Mouse (Mus musculus) hindbrain, postnatal 0 days (tissue): ENCODE measurements around the gene Cep170. TPM values are rescaled to one million over a fixed set of nuclear protein-coding genes. Genes with fewer than 3 reads are reported as not detected.

Experiments
- ATAC-seq: fragments of 200-750 bp; cut with Nextera tagmentation; 2 replicates; pipeline ENCODE4 v1.8.0; 2017; ENCODE audit warnings: mild to moderate bottlenecking, moderate TSS enrichment, moderate library complexity
- DNase-seq: peaks from one replicate; pipeline ENCODE4 v3.0.0-alpha.2; 2015; ENCODE audit warnings: low spot score
- H3K27ac ChIP-seq: fragments of 300-500 bp; sonication (generic); 2 replicates; pipeline ENCODE4 v1.5.1; 2014; ENCODE audit warnings: mild to moderate bottlenecking
- H3K27me3 ChIP-seq: fragments of 300-500 bp; sonication (generic); 2 replicates; pipeline ENCODE4 v1.6.1; 2014; ENCODE audit warnings: low read length, mixed read lengths; ENCODE audit not compliant: insufficient read depth
- H3K36me3 ChIP-seq: fragments of 300-500 bp; sonication (generic); 2 replicates; pipeline ENCODE4 v1.6.1; 2014; ENCODE audit warnings: low read length, mixed read lengths; ENCODE audit not compliant: insufficient read depth
- H3K4me1 ChIP-seq: fragments of 300-500 bp; sonication (generic); 2 replicates; pipeline ENCODE4 v1.6.1; 2014; ENCODE audit warnings: antibody characterized with exemption, low read length, mixed read lengths; ENCODE audit not compliant: insufficient read depth
- H3K4me2 ChIP-seq: fragments of 300-500 bp; sonication (generic); 2 replicates; pipeline ENCODE4 v1.6.1; 2014; ENCODE audit warnings: low read depth, mild to moderate bottlenecking, low read length, moderate library complexity, mixed read lengths
- H3K4me3 ChIP-seq: fragments of 300-500 bp; sonication (generic); 2 replicates; pipeline ENCODE4 v1.5.1; 2014; ENCODE audit warnings: low read length
- H3K9ac ChIP-seq: fragments of 300-500 bp; sonication (generic); replicated peaks from 2 replicates; pipeline ENCODE4 v1.6.1; 2014; ENCODE audit warnings: mild to moderate bottlenecking, low read length, moderate library complexity, mixed read lengths
- H3K9me3 ChIP-seq: fragments of 300-500 bp; sonication (generic); 2 replicates; pipeline ENCODE4 v1.6.1; 2016; ENCODE audit warnings: low read length, mixed read lengths
- CTCF ChIP-seq: IDR thresholded peaks from 2 replicates; pipeline ENCODE4 v1.5.1; 2016; ENCODE audit warnings: antibody characterized with exemption, control low read depth, low read depth
- WGBS: fragments of 180-500 bp; shearing (Covaris S2); extraction: QIAGEN DNeasy Blood & Tissue Kit; methylation state at CpG from one replicate; pipeline ENCODE4 v1.1.7; 2014; 5-methylcytosine and 5-hydroxymethylcytosine counted together
- polyA plus RNA-seq: library from polyadenylated mRNA; unstranded; fragments of >200 nt; fragmentation: Nextera tagmentation; extraction: Ambion mirVana; gene quantifications from 2 replicates; pipeline ENCODE4 v1.2.1, GENCODE M21; 2015
- total RNA-seq: library from RNA; depleted of rRNA; stranded (reverse); fragments of >200 nt; gene quantifications from 2 replicates; pipeline ENCODE4 v1.2.3, GENCODE M21; 2014

The Cep170 gene
- total and polyA plus RNA-seq, 2 experiments from 2014 or later, result 86.1 to 132 TPM

DNA sequence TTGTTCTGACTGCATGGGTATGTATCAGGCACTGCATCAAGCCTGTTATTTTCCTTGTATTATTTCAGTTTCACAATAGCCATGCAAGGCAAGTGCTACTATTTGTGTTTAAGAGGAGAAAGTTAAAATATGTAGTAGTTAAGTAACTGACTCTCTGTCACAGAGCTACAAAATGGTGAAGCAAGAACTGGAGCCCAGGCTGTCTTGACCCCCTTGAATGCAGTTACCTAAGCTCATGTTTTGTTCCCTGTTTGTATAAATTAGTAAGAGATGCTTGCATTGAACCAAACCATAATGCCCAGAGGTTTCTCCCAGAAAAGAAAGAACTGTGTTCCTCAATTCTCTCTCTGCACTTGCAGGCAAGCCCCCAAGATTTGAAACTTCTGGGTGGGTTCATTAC lies 19.4 kb upstream of the Cep170 start:
- Histone ChIP-seq H3K27me3 (no peaks in the 10 kb centered on the region), H3K4me1 (no peaks in the 10 kb centered on the region), H3K9me3 (no peaks in the 10 kb centered on the region), H3K9ac (no peak overlapping the region), H3K4me3 (no peak overlapping the region), H3K27ac (no peak overlapping the region), H3K4me2 (no peak overlapping the region), H3K36me3 (no peaks in the 10 kb centered on the region)
- no peak for TF ChIP-seq CTCF
- ATAC-seq (no peak), DNase-seq (no peak)

GRCm38 (mm10) chr1:176832607-176833006 lies 18.7 kb upstream of the Cep170 start:
- Histone ChIP-seq H3K9ac (no peak overlapping the region), H3K27ac (no peak overlapping the region), H3K4me1 (no peaks in the 10 kb centered on the region), H3K27me3 (no peaks in the 10 kb centered on the region), H3K4me2 (no peak overlapping the region), H3K9me3 (no peaks in the 10 kb centered on the region), H3K36me3 (no peaks in the 10 kb centered on the region), H3K4me3 (no peak overlapping the region)
- no peak for DNase-seq
- WGBS, result 81% methylated on average over 8 of the region's 8 CpGs
- ATAC-seq, result no peak
- TF ChIP-seq CTCF, result no peak

GRCm38 (mm10) chr1:176832071-176832470 lies 18.2 kb upstream of the Cep170 start:
- no peaks in the 10 kb centered on the region for H3K4me1 ChIP-seq
- ATAC-seq, result no peak

GRCm38 (mm10) chr1:176828666-176829065 lies 14.8 kb upstream of the Cep170 start:
- 91% methylated on average over 12 of the region's 12 CpGs for WGBS
- no peak for ATAC-seq
- Histone ChIP-seq H3K27ac (no peak overlapping the region), H3K4me2 (no peak overlapping the region), H3K27me3 (no peaks in the 10 kb centered on the region), H3K36me3 (no peaks in the 10 kb centered on the region; the same call in 1 of the 2 replicates), H3K9ac (no peak overlapping the region), H3K4me3 (no peak overlapping the region), H3K4me1 (no peaks in the 10 kb centered on the region), H3K9me3 (no peaks in the 10 kb centered on the region)
- TF ChIP-seq CTCF, result no peak
- no peak for DNase-seq

More at GRCm38 (mm10) chr1:176832071-176832470, 18.2 kb upstream of the Cep170 start:
- H3K27ac ChIP-seq, result no peak overlapping the region
- no peaks in the 10 kb centered on the region for H3K9me3 ChIP-seq
- no peak overlapping the region for H3K9ac ChIP-seq
- TF ChIP-seq CTCF, result no peak
- H3K36me3 ChIP-seq, result no peaks in the 10 kb centered on the region
- 93% methylated on average over 2 of the region's 2 CpGs for WGBS
- no peaks in the 10 kb centered on the region for H3K27me3 ChIP-seq
- DNase-seq, result no peak
- H3K4me3 ChIP-seq, result no peak overlapping the region
- H3K4me2 ChIP-seq, result no peak overlapping the region

- no peak for TF ChIP-seq CTCF
- ATAC-seq (no peak), DNase-seq (no peak)
Observed at GRCm38 (mm10) chr1:176827945-176828485, 14.1 kb upstream of the Cep170 start.

DNA sequence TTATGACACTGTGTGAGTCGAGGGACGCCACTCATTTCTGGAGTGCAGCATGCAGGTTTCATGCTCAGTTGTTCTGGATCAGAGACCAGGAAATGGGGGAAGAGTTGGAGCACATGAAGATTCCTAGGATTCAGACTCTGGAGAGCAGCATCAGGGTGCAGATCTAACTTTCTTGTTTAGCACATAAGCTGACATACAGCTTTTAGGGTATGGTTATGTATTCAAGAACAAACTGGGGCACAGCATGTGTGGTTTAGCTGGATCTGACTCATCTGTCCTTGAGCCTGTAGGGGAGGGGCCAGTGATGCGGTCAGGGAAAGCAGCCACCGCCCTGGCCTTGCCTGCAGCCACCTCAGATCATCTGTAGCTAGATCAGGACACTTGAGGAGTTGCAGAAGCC lies 13.5 kb upstream of the Cep170 start:
- Histone ChIP-seq H3K4me2 (no peak overlapping the region), H3K4me1 (no peaks in the 10 kb centered on the region), H3K4me3 (no peak overlapping the region), H3K9me3 (no peaks in the 10 kb centered on the region), H3K27ac (no peak overlapping the region), H3K9ac (no peak overlapping the region), H3K27me3 (no peaks in the 10 kb centered on the region), H3K36me3 (no peaks in the 10 kb centered on the region; the same call in 1 of the 2 replicates)
- ATAC-seq, result no peak
- TF ChIP-seq CTCF, result no peak
- no peak for DNase-seq
- 77% methylated on average over 4 of the region's 4 CpGs for WGBS

More at GRCm38 (mm10) chr1:176827945-176828485, 14.1 kb upstream of the Cep170 start:
- Histone ChIP-seq H3K4me2 (no peak overlapping the region), H3K9me3 (no peaks in the 10 kb centered on the region), H3K9ac (no peak overlapping the region), H3K27me3 (no peaks in the 10 kb centered on the region), H3K27ac (no peak overlapping the region), H3K36me3 (no peaks in the 10 kb centered on the region; the same call in 1 of the 2 replicates), H3K4me1 (no peaks in the 10 kb centered on the region), H3K4me3 (no peak overlapping the region)
- 70% methylated on average over 5 of the region's 5 CpGs for WGBS

DNA sequence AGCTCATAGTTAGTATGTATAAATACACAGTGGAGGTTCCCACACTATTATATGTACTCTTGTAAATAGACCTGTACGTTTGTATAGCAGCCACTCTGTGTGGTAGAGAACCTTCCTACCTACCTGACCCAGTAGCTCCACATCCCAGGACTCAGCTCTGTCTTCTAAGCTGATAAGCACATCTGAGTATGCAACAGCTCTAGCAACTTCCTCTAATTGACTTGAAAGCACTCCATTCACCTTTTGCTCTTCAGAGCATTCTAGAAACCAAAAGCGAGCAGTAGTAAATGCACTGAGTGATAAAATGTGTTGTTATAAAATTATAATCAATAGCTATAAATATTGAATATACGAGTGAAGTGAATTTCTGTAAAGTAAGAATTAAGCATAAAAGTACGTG lies 13.1 kb upstream of the Cep170 start:
- H3K4me2 ChIP-seq, result no peak overlapping the region
- TF ChIP-seq CTCF, result no peak
- no peaks in the 10 kb centered on the region for H3K27me3 ChIP-seq
- 91% methylated on average over 4 of the region's 4 CpGs for WGBS
- no peak overlapping the region for H3K4me3 ChIP-seq
- no peak overlapping the region for H3K9ac ChIP-seq
- H3K9me3 ChIP-seq, result no peaks in the 10 kb centered on the region
- no peak for ATAC-seq
- DNase-seq, result no peak
- H3K36me3 ChIP-seq, result no peaks in the 10 kb centered on the region; the same call in 1 of the 2 replicates
- no peak overlapping the region for H3K27ac ChIP-seq
- H3K4me1 ChIP-seq, result no peaks in the 10 kb centered on the region
